Mouse (Mus musculus) kidney, embryonic 14.5 days (tissue): ENCODE data around the gene Kcnq2. TPM values are rescaled to one million over a fixed set of nuclear protein-coding genes. Genes with fewer than 3 reads are reported as not detected.

Source experiments
- ATAC-seq: fragments of 200-750 bp; cut with Nextera tagmentation; 2 replicates; pipeline ENCODE4 v1.8.0; 2017; ENCODE audit warnings: moderate number of reproducible peaks, mild to moderate bottlenecking, moderate TSS enrichment, moderate library complexity; ENCODE audit not compliant: low FRiP score, low TSS enrichment
- H3K27ac ChIP-seq: fragments of 300-500 bp; sonication (generic); 2 replicates; pipeline ENCODE4 v1.5.1; 2014; ENCODE audit warnings: low read depth, mild to moderate bottlenecking, low read length, moderate library complexity, mixed read lengths
- H3K27me3 ChIP-seq: fragments of 300-500 bp; sonication (generic); 2 replicates; pipeline ENCODE4 v1.6.1; 2014; ENCODE audit warnings: mild to moderate bottlenecking, low read length; ENCODE audit not compliant: control insufficient read depth, insufficient read depth
- H3K36me3 ChIP-seq: fragments of 300-500 bp; sonication (generic); 2 replicates; pipeline ENCODE4 v1.6.1; 2014; ENCODE audit warnings: low read length, mixed read lengths; ENCODE audit not compliant: control insufficient read depth, insufficient read depth
- H3K4me1 ChIP-seq: fragments of 300-500 bp; sonication (generic); 2 replicates; pipeline ENCODE4 v1.6.1; 2014; ENCODE audit warnings: low read length, mixed read lengths; ENCODE audit not compliant: control insufficient read depth, insufficient read depth
- H3K4me2 ChIP-seq: fragments of 300-500 bp; sonication (generic); replicated peaks from 2 replicates; pipeline ENCODE4 v1.6.1; 2014; ENCODE audit warnings: low read depth, mild to moderate bottlenecking, low read length
- H3K4me3 ChIP-seq: fragments of 300-500 bp; sonication (generic); 2 replicates; pipeline ENCODE4 v1.5.1; 2014; ENCODE audit warnings: mild to moderate bottlenecking, low read length
- H3K9ac ChIP-seq: fragments of 300-500 bp; sonication (generic); 2 replicates; pipeline ENCODE4 v1.6.1; 2014; ENCODE audit warnings: low read depth, mild to moderate bottlenecking, low read length, moderate library complexity
- H3K9me3 ChIP-seq: fragments of 300-500 bp; sonication (generic); 2 replicates; pipeline ENCODE4 v1.6.1; 2016; ENCODE audit warnings: low read length; ENCODE audit not compliant: control insufficient read depth
- WGBS: fragments of 180-500 bp; shearing (Covaris S2); extraction: QIAGEN DNeasy Blood & Tissue Kit; methylation state at CpG from one replicate; pipeline ENCODE4 v1.1.7; 2014; 5-methylcytosine and 5-hydroxymethylcytosine counted together
- polyA plus RNA-seq: library from polyadenylated mRNA; unstranded; fragments of >200 nt; fragmentation: Nextera tagmentation; extraction: Ambion mirVana; gene quantifications from 2 replicates; pipeline ENCODE4 v1.2.1, GENCODE M21; 2014

Gene Kcnq2
- polyA plus RNA-seq, 1 experiment from 2014 or later, result not detected

DNA sequence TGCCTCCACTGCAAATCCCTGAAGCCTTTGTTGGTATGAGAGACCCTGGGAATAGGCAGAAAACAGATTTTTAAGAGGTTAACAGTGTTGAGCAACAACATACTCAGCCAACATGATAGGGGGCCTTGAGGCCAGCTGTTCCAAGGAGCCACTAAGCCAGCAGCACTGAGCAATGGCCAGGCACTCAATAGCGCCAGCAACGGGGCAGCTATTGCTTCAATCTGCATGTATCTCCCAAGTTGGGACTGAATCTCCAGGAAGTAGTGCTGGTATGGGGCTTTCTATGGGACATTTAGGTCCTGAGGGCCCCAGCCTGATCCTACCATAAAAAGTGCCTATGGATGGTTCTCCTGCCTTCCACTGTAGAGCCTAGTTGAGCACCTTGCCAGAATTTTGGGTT, 23.4 kb upstream of the Kcnq2 start:
- peaks cover 36% of the 10 kb centered on the region for H3K27me3 ChIP-seq
- no peak for ATAC-seq
- WGBS, result 75% methylated on average over 2 of the region's 2 CpGs

DNA sequence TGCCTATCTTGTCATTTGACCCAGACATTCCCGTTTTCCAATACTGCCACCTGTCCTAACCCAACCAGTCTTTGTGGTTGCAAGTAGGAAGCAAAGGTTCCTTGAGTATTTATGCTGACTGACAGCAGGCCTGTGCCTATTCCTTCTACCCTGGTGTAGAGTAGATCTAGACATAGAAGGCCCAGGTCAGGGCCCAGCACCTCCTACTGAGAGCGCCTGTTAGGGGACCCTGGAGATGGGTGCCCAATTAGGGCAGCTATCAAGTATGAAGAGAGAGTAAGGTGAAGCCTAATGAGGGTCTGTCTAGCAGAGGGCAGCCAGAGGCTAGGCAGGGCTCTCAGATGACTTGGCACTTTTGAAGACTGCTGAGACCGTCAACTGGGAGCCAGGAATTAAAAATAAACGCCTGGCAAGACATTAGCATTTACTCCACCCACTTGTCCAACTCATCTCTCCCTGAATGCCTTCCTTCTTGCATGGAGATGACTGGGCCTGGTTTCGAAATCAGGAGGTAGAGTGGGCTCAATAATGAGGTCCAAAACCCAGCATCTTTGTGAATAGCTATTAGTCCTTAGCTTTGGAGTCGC, 22.7 kb upstream of the Kcnq2 start:
- 70% methylated on average over 6 of the region's 6 CpGs for WGBS
- Histone ChIP-seq H3K9ac (no peak overlapping the region), H3K27ac (no peak overlapping the region), H3K4me3 (no peak overlapping the region), H3K4me1 (peaks cover 3% of the 10 kb centered on the region; the same call in 1 of the 2 replicates), H3K27me3 (peaks cover 37% of the 10 kb centered on the region), H3K9me3 (no peaks in the 10 kb centered on the region), H3K36me3 (no peaks in the 10 kb centered on the region), H3K4me2 (no peak overlapping the region)
- no peak for ATAC-seq

More for the DNA sequence above, 23.4 kb upstream of the Kcnq2 start:
- Histone ChIP-seq H3K4me3 (no peak overlapping the region), H3K9me3 (no peaks in the 10 kb centered on the region), H3K4me1 (peaks cover 3% of the 10 kb centered on the region; the same call in 1 of the 2 replicates), H3K27ac (no peak overlapping the region), H3K9ac (no peak overlapping the region), H3K36me3 (no peaks in the 10 kb centered on the region), H3K4me2 (no peak overlapping the region)

DNA sequence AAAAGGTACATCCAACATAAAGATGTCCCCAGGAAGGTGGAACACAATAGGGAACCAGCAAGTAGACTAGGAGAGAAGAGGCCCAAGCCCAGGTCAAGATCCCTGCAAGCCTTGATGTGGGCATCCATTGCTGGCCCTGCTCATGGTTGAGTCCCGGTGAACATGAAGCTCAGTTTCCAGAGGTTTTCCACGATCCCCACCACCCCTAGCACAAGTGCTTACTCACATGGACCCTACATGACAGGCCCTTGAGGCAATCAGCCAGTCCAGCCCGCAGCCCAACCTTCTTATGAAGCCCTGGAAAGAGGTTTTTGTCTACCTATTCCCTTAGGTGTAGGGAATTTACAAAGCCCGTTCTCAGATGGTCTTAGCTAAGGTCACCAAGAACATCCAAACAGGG, 22.1 kb upstream of the Kcnq2 start:
- 84% methylated on average over 4 of the region's 4 CpGs for WGBS

DNA sequence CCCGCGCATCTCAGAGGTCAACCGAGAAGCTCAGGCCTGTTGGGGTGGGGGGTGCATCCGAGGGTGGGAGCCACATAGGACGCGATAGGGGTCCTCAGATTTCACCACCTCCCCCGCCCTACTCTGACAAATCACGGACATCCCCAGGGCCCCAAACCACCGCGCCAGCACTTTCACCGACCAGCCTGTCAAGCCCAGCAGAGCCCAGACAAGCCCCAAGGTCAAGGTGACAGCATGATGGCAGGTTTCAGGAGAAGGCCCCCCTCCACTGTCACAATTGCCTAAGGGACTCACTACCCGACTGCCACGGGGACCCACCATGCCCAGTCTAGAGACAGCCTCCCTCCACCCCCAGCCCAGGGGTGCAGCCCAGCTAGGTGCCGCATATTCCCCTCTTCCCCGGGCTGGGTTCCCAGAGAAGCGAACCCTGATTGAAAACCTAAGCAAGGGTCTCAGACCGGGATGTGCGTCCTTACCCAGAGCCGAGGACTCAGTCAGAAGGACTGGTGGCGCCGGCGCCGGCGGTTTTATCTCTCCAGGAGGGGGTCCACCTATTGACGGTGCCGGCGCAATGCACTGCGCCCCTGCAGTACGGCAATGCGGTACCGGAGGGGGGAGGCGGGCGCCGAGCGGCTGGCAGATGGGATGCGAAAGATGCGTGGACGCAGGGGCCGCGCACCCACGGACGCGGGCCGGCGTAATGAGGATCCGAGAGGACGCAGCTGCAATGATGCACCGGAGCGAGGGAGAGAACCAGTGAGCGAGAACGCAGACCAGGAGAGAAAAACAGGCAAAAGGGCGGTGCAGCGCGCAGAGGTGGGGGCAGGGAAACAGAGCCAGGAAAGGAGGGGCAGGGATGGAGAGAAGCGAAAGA, 21.4 kb upstream of the Kcnq2 start, which contains the start of gene Eef1a2:
Eef1a2 (minus strand) TSS at position 767 of the 874 bp plus-strand sequence.
- ATAC-seq, result peak; percentile 62; the same call in 1 of the 2 replicates
- no peak within 1 kb of the TSS; the same call in 1 of the 2 replicates for H3K9ac ChIP-seq
- H3K9me3 ChIP-seq, result no peaks in the 10 kb centered on the region
- H3K36me3 ChIP-seq, result no peaks in the 10 kb centered on the region
- H3K4me3 ChIP-seq, result peak within 1 kb of the TSS; percentile 24; the same call in 1 of the 2 replicates
- H3K4me1 ChIP-seq, result peaks cover 3% of the 10 kb centered on the region; the same call in 1 of the 2 replicates
- no peak within 1 kb of the TSS for H3K27ac ChIP-seq
- H3K27me3 ChIP-seq, result peaks cover 42% of the 10 kb centered on the region
- 2% methylated on average over 55 of the region's 55 CpGs for WGBS
- H3K4me2 ChIP-seq, result peak within 1 kb of the TSS; percentile 42

More for the DNA sequence above, 22.1 kb upstream of the Kcnq2 start:
- ATAC-seq, result no peak
- H3K27me3 ChIP-seq, result peaks cover 42% of the 10 kb centered on the region
- no peaks in the 10 kb centered on the region for H3K9me3 ChIP-seq
- no peak overlapping the region; the same call in 1 of the 2 replicates for H3K4me2 ChIP-seq
- H3K4me1 ChIP-seq, result peaks cover 3% of the 10 kb centered on the region; the same call in 1 of the 2 replicates
- H3K9ac ChIP-seq, result no peak overlapping the region; the same call in 1 of the 2 replicates
- no peak overlapping the region; the same call in 1 of the 2 replicates for H3K4me3 ChIP-seq
- H3K36me3 ChIP-seq, result no peaks in the 10 kb centered on the region
- H3K27ac ChIP-seq, result no peak overlapping the region

DNA sequence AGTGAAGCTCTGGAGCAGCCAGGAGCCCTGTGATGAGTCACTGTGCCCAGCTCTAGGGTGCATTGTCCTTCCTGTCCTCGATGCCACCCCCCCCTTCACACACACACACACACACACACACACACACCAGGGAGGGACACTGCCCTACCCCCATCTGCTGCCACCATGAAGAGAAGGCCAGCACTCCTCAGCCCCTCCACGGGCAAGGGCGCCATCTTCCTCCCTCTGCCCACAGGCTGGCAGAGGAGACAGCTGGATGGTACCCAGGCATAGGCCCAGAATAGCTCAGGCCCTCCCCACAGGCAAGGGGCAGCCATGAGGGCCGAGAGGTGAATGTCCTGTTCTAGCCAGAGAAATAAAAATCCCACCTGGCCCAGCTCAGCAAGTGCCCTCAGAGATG, 20.7 kb upstream of the Kcnq2 start:
- Histone ChIP-seq H3K27me3 (peaks cover 42% of the 10 kb centered on the region), H3K36me3 (no peaks in the 10 kb centered on the region), H3K9ac (no peak overlapping the region), H3K27ac (no peak overlapping the region), H3K4me1 (peaks cover 3% of the 10 kb centered on the region; the same call in 1 of the 2 replicates), H3K4me3 (no peak overlapping the region), H3K4me2 (no peak overlapping the region), H3K9me3 (no peaks in the 10 kb centered on the region)
- 60% methylated on average over 4 of the region's 4 CpGs for WGBS
- ATAC-seq, result no peak

DNA sequence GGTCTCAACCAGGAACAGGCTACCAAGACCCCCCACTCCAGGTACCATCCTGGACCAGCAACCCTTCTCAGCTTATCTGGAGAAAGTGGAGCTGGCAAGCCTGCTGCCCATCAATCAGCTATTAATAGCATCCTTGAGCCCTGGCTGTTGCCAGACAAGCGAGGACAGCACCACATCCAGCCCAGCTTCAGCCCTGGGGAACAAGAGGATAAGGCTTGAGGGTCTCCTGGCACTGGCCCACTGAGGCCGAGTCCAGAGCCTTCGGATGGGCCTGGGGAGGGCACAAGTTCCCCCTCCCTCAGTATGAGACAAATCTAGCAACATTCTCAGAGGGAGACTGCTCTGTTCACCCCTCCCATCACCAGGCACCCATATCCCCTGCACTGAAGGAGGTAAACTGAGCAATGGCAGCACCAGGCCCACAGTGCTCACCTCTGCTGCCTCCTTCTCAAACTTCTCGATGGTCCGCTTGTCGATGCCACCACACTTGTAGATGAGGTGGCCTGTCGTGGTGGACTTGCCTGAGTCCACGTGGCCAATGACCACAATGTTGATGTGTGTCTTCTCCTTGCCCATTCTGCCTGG, 19.8 kb upstream of the Kcnq2 start:
- H3K4me1 ChIP-seq, result peaks cover 3% of the 10 kb centered on the region; the same call in 1 of the 2 replicates
- no peak overlapping the region for H3K4me3 ChIP-seq
- no peaks in the 10 kb centered on the region for H3K9me3 ChIP-seq
- no peak overlapping the region for H3K4me2 ChIP-seq
- H3K27me3 ChIP-seq, result peaks cover 47% of the 10 kb centered on the region
- no peak overlapping the region for H3K9ac ChIP-seq
- H3K27ac ChIP-seq, result no peak overlapping the region
- 81% methylated on average over 8 of the region's 8 CpGs for WGBS
- no peak for ATAC-seq
- H3K36me3 ChIP-seq, result no peaks in the 10 kb centered on the region

DNA sequence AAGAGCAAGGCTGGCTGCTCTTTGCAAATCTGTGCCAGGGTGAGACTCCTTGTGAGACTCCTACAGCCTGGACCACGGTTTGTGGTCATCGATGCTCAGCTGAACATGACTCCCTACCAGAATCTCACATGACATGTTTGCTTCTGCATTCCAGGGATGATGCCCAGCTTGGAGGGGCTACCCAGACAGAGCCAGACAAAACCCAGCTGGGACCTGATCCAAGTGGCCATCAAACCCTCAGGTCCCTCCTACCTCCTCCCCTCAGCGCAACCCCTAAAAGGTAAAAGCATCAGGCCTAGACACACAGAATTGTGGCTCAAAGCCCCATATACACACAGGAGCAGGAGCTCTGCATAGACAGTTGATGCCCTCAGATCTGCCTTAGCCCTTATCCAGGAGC, 19.3 kb upstream of the Kcnq2 start:
- H3K27me3 ChIP-seq, result peaks cover 51% of the 10 kb centered on the region
- no peak overlapping the region for H3K9ac ChIP-seq
- H3K4me2 ChIP-seq, result no peak overlapping the region
- peaks cover 3% of the 10 kb centered on the region; the same call in 1 of the 2 replicates for H3K4me1 ChIP-seq
- no peak for ATAC-seq
- WGBS, result 78% methylated on average over 3 of the region's 3 CpGs
- no peaks in the 10 kb centered on the region for H3K36me3 ChIP-seq
- no peak overlapping the region for H3K4me3 ChIP-seq
- H3K9me3 ChIP-seq, result no peaks in the 10 kb centered on the region
- no peak overlapping the region for H3K27ac ChIP-seq

DNA sequence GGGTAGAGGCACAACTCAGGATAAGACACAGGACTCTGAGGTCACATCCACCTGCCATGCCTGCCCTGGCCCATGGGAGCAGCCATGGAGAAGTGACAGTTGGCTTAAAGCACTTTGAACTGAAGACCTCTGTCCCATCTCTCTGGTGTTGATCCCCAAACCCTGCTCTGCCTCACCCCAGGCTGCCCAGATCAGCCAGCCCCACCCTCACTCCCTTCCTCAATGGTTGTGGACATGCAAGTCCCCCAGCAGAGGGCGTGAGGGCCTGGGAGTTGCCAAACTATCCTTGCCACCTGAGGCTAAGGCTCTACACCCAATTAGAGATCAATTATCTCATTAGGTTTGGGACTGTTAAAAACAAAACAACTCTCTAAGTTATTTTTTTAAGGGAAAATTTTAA, 18.7 kb upstream of the Kcnq2 start:
- Histone ChIP-seq H3K4me2 (no peak overlapping the region), H3K36me3 (no peaks in the 10 kb centered on the region), H3K27me3 (peaks cover 51% of the 10 kb centered on the region), H3K27ac (no peak overlapping the region), H3K4me1 (peaks cover 3% of the 10 kb centered on the region; the same call in 1 of the 2 replicates), H3K4me3 (no peak overlapping the region), H3K9me3 (no peaks in the 10 kb centered on the region), H3K9ac (no peak overlapping the region)
- ATAC-seq, result no peak
- 0% methylated on average over 1 of the region's 1 CpGs for WGBS
